Mouse (Mus musculus) erythroblast, embryonic 14.5 days (primary cell): ENCODE measurements around the gene Adamtsl1. TPM values are rescaled to one million over a fixed set of nuclear protein-coding genes. Genes with fewer than 3 reads are reported as not detected.

Experiments used
- H3K27me3 ChIP-seq: 2 replicates; pipeline ENCODE4 v1.6.1; 2012; ENCODE audit warnings: inconsistent platforms; ENCODE audit not compliant: control insufficient read depth
- H3K36me3 ChIP-seq: 2 replicates; pipeline ENCODE4 v1.6.1; 2012; ENCODE audit warnings: mild to moderate bottlenecking, inconsistent platforms; ENCODE audit not compliant: control insufficient read depth
- H3K4me1 ChIP-seq: 2 replicates; pipeline ENCODE4 v1.6.1; 2012; ENCODE audit warnings: inconsistent platforms; ENCODE audit not compliant: control insufficient read depth
- H3K4me3 ChIP-seq: replicated peaks from 2 replicates; pipeline ENCODE3; 2012; ENCODE audit warnings: moderate library complexity, mild to moderate bottlenecking, inconsistent platforms
- H3K9me3 ChIP-seq: 2 replicates; pipeline ENCODE4 v1.6.1; 2012; ENCODE audit warnings: low read length, inconsistent platforms, mixed read lengths; ENCODE audit not compliant: control insufficient read depth
- GATA1 ChIP-seq: IDR thresholded peaks from 2 replicates; pipeline ENCODE4 v1.6.1; 2012; ENCODE audit warnings: low read length, inconsistent platforms, mixed read lengths
- TAL1 ChIP-seq: IDR thresholded peaks from 3 replicates; pipeline ENCODE4 v1.6.1; 2012; ENCODE audit warnings: low read length, inconsistent platforms, mixed read lengths
- polyA plus RNA-seq: library from polyadenylated mRNA; stranded (reverse); fragments of >175 nt; gene quantifications from 2 replicates; pipeline ENCODE4 v1.2.3, GENCODE M21; 2012

Gene Adamtsl1
- polyA plus RNA-seq, 1 experiment, result not detected

DNA sequence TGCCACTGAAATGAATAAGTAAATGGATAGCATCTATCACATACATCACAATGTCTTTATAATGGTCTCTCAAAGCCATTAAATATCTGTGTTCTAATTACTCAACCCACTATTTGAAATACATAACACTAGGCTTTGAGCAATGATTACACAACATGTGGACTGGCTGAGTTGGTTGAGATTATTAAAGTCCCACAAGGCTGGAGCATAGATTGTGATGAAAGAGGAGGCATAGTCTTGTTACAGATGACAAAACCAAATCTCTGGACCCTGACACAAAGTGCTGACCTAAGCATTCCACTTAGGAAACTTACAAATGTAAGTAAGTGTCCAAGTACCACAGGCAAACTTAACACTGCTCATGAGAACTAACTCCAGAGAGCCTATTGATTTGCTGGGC lies 792.8 kb downstream of the Adamtsl1 start:
- no peaks in the 10 kb centered on the region for H3K9me3 ChIP-seq
- H3K27me3 ChIP-seq, result no peaks in the 10 kb centered on the region
- no peaks in the 10 kb centered on the region for H3K4me1 ChIP-seq
- H3K36me3 ChIP-seq, result no peaks in the 10 kb centered on the region
- no peak overlapping the region for H3K4me3 ChIP-seq
- TF ChIP-seq GATA1 (no peak), TAL1 (no peak)

DNA sequence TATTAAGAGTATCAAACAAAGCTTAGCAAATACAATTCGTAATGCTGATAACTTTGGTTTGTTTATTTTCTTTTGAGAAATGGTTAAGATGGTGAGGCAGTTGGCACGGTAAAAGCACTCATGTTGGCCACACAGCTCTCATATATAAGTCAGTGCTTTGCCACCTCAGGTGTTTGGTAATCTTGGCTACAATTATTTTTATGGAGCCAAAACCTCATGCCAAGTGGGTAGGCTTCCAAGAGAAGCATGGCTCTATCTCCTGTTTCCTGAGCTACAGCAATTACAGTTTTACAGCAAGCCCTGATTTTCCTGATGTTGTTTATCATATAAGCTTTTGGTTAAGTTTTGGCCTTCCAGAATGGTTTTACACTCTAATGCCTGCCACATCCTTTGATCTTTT lies 795.2 kb downstream of the Adamtsl1 start:
- H3K4me3 ChIP-seq, result no peak overlapping the region
- H3K4me1 ChIP-seq, result no peaks in the 10 kb centered on the region
- no peaks in the 10 kb centered on the region for H3K36me3 ChIP-seq
- no peaks in the 10 kb centered on the region for H3K9me3 ChIP-seq
- TF ChIP-seq GATA1, result no peak
- no peak for TF ChIP-seq TAL1
- H3K27me3 ChIP-seq, result no peaks in the 10 kb centered on the region

DNA sequence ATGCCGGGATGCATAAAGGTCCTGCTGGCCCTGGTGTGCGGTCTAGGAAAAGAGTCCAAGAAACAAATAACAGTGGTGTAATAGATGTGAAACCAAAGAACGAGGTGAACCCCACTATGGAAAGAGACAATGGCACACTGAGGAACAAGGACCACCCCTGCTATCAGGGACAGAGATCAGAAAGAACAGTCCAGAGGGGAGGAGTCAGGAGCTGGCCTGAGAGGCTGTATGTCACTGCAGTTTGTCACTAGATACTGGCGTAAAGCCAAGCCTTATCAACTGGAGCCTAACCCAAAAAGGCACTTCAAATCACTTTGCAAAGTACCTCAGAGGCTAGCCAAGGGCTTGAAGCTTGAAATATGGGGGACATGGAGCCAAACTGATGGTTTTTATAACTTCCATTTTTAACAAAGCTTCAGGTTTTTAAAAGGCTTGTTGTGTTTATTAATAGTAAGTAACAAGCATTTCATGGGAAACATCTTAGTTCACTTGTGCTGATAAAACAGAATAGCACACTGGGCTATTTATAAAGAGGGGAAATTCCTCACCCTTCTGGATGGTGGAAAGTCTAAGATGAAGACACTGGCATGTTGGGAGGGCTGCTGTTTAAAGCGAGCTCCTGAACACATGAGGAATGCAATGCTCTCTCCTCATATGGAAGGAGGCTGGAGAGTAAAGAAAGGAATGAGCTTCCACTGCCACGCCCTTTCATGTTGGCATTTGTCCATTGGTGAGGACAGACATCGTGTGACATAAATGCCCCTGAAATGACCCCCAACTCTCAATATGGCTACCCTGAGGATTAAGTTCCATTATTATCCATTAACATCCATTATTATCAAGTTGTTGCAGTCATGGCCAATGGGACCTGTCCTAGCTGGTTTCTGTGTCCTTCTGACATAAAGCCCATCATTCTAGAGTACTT lies 797.1 kb downstream of the Adamtsl1 start:
- no peak for TF ChIP-seq GATA1
- TF ChIP-seq TAL1, result no peak
- H3K36me3 ChIP-seq, result no peaks in the 10 kb centered on the region
- no peak overlapping the region for H3K4me3 ChIP-seq
- no peaks in the 10 kb centered on the region for H3K9me3 ChIP-seq
- H3K27me3 ChIP-seq, result no peaks in the 10 kb centered on the region
- H3K4me1 ChIP-seq, result no peaks in the 10 kb centered on the region

DNA sequence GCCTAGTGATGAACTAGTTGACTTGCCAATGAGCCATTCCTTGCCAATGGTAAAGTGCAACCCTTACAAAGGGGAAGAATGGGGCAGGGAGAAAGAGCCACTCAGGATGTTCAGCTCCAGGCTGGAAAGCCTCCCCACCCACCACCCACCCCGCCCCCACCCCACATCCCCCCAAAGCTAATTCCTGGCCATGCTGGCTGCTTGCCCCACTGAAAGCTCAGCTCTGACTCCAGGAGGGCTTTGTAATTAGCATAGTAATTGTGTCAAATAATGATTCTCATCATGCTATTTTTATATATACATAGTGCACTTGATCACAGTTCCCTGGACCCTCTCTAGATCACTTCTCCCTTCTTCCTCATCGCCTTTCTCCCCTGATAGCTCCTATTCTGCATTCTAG lies 798.4 kb downstream of the Adamtsl1 start:
- no peaks in the 10 kb centered on the region for H3K9me3 ChIP-seq
- H3K36me3 ChIP-seq, result no peaks in the 10 kb centered on the region
- no peaks in the 10 kb centered on the region for H3K4me1 ChIP-seq
- no peaks in the 10 kb centered on the region for H3K27me3 ChIP-seq
- no peak overlapping the region for H3K4me3 ChIP-seq
- TF ChIP-seq GATA1 (no peak), TAL1 (no peak)

DNA sequence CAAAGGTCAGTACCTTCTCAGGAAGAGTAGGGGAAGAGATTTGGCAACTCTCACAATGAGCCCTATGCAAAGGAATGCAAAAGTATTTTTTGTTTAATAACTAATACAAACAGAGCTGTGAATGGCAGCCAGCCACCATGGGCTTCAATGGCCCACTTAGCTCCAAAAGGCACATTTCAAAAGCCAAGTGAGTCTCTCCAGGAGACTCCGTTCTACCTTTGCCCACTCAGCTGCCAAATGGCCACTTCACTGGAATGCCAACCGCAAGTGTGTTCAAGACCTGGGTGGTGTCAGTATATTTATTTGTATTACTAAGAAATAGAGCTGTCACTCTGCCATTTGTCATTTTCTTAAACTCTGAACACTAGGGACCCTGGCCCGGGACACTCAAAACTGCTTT lies 800.5 kb downstream of the Adamtsl1 start:
- H3K9me3 ChIP-seq, result no peaks in the 10 kb centered on the region
- TF ChIP-seq GATA1, result no peak
- H3K4me3 ChIP-seq, result no peak overlapping the region
- no peaks in the 10 kb centered on the region for H3K36me3 ChIP-seq
- no peaks in the 10 kb centered on the region for H3K27me3 ChIP-seq
- no peaks in the 10 kb centered on the region for H3K4me1 ChIP-seq

DNA sequence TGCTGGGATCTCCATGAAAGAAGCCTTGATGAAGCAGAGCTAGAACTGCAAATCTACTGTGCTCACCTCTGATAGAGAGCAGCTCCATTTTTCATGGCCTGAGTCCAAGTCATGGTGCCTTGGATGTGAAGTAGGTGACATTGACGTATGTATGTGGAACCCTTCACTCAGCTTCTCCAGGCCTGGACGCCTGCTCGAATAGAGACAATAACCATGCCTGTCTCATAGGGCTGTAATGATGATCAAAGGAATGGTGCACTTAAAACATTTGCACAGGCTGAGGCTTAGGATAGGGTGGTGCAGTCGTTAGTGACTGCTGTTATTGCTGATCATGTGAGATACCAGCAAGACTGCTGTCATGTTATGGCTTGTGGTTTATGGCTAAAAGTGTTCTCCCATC lies 801.1 kb downstream of the Adamtsl1 start:
- Histone ChIP-seq H3K4me1 (no peaks in the 10 kb centered on the region), H3K4me3 (no peak overlapping the region), H3K36me3 (no peaks in the 10 kb centered on the region), H3K27me3 (no peaks in the 10 kb centered on the region), H3K9me3 (no peaks in the 10 kb centered on the region)
- TF ChIP-seq TAL1, result no peak
- TF ChIP-seq GATA1, result no peak

DNA sequence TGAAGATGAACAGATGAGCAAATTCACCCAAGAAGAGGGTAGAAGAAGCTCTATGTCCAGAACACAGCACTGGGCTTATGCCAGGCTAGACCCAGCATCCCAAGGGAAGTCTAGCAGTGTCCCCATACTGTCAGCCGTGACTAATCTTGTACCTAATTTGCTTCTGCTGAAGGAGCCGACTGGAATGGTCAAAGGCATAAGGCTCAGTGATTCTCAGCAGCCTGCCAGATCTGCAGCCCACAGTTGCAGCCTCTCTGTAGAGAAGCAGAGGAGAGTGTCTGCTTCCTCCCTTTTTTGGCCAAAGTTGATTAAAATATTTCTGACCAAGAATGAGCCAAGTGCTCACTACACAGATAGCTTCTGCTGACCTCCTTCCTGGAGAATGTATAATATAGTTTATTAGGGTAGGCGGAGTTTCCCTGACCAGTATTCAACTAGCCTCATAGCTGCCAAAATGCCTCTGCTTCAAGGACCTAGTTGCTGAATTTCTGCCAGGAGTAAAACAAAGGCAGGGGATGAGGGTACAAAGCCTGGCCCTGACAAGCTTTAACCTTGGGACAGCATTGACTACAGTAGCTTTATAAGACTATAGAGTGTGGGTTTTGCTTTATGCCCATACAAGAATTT lies 804.1 kb downstream of the Adamtsl1 start:
- H3K36me3 ChIP-seq, result no peaks in the 10 kb centered on the region
- TF ChIP-seq TAL1, result no peak
- no peak for TF ChIP-seq GATA1
- no peaks in the 10 kb centered on the region for H3K9me3 ChIP-seq
- no peaks in the 10 kb centered on the region for H3K27me3 ChIP-seq
- no peak overlapping the region for H3K4me3 ChIP-seq
- no peaks in the 10 kb centered on the region for H3K4me1 ChIP-seq

DNA sequence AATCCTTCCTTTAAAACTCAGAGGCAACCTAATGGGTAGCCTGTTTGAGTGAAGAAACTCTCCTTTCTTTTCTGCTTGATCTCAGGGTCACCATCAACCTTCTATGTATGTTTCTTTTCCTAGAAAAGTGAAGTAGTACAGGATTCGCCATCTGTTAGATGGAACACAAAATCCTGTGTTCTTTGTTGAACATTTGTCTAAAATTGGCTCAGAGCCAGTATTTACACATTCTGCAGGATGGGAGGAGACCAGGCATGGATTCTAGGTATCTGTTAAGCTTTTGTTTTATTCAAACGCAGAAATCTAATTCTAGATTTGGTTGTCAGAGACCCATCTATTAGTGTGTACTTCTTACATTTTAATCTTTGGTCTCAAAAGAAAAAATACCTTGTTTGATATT lies 811.4 kb downstream of the Adamtsl1 start:
- no peaks in the 10 kb centered on the region for H3K4me1 ChIP-seq
- no peak overlapping the region for H3K4me3 ChIP-seq
- no peaks in the 10 kb centered on the region for H3K27me3 ChIP-seq
- no peaks in the 10 kb centered on the region for H3K36me3 ChIP-seq
- no peaks in the 10 kb centered on the region for H3K9me3 ChIP-seq
- TF ChIP-seq GATA1 (no peak), TAL1 (no peak)

DNA sequence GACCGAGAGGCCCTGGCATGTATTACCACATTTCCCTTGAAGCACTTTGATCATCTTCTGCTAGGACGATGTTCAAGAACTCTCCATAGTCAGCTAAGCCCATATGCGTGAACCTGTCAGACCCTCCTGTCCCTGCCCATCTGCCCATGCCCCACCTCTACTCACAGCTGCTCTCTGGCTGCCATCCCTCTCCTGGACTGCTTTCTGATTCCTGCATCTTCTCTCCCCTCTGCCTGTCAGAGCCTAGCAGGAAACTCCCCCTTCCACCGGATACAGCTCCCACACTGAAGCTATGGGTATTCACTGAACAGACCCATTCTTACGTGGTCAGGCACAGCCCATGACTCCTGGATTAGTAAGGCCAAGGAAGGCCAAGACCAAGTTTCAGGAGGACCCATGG lies 812.0 kb downstream of the Adamtsl1 start:
- TF ChIP-seq GATA1, result no peak
- Histone ChIP-seq H3K4me3 (no peak overlapping the region), H3K9me3 (no peaks in the 10 kb centered on the region), H3K27me3 (no peaks in the 10 kb centered on the region), H3K4me1 (no peaks in the 10 kb centered on the region), H3K36me3 (no peaks in the 10 kb centered on the region)
